Mouse (Mus musculus) spleen, adult 18-20 months (tissue): ENCODE measurements around the gene Coq8a.

ENCODE experiments used
- DNase-seq, 2 experiments: peaks; one replicate each; pipeline ENCODE4 v3.0.0; 2022; ENCODE audit warnings: mixed read lengths in 2 of 2

Gene Coq8a

DNA sequence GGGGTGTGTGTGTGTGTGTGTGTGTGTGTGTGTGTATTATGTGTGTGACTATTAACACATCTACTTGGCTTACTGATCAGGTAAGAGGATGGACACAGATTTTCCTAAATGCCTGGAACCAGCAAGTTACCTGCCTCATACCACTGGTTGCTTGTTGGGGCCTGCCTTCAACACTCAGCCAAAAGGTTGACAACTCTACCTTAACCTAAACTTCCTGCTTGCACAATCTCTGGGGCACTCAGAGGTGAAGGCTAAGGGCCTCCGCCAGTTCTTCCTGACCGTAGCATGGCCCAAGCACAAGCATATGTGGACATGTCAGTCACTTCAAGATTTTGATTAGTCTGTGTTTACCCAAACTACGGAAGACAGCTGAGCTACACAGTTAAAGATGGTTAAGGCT lies 1.4 kb downstream of the Coq8a start:
- DNase-seq = no peak

DNA sequence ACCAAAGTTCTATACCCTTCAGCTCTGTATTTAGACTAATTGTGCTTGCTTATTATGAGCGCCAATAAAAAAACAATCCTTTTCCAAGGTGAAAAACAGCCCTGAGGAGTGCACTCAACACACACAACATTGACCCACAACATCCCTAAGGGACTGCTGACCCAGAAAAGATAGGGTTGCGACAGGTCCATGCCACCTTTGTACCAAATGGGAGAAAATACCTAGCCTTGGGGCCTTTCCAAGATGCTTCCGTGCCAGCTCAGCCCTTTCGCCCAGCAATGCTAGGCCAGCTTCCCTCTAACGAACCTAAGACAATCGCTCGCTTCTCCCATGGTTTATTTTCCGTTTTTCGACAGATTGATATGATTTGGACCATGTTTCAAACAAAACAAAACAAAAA lies 2.9 kb downstream of the Coq8a start:
- DNase-seq = no peak

DNA sequence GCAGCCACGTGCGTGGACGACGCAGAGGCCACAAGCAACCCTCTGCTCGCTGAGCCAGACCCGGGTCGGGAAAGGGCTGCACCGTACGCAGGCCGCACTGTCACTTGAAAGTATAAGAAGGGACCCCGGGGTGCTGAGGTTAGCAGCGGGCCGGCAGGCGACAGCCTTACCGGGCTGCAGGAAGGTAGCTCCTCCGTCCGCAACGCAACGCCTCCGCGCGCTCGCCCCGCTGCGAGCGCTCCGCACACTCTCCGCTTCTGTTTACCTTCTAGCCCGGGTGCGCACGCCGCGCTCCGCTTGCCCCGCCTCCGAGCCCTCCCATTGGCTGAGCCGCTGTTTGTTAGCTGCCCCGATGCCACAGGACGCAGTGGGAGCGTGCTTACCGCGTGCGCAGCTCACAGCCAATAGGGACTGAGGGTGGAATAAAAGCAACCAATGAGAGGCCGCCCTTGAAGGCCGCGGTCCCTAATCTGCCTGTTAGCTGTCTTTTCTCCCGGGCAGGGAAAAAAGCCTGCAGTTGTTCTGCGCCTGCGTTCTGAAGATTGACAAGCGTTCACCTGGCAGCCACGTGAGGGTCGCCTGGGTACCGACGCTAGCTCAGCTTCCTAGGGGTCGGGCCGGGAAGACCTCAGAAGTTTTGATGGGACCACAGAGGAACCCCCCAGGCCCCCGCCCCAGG lies 3.6 kb downstream of the Coq8a start:
- peak; percentile 96 for DNase-seq

DNA sequence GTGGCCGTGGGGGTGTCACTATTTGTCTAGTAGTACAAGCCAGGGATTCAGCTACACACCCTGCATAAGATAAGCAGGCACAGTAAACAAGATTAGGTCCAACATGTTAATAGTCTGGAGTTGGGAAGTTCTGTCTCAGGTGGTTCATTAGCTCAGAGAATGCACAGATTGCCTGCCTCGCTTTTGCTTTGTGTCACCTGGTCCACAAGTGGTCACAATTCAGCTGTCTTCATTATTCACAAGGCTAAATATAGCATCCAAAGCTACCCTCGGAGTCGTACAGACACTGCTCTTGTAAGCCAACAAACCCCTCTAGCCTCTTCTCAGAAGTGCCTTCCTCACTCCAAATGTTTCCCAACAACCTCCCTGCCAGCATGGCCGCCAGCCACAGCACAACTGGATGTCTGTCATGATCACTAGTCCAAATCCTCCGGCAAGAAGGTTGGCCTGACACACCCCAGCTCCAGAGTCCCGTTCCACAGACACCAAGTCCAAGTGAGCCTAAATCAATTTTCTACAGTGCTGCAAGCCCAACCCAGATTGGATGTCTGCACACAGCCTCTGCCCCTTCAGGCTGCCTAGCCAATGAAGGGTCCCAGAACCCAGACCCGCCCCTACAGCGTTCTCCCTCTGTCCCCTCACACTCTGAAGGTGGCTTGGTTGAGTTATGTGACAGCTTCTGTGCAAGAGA lies 4.5 kb downstream of the Coq8a start:
- DNase-seq = peak in 1 of 2 experiments; percentile 31

DNA sequence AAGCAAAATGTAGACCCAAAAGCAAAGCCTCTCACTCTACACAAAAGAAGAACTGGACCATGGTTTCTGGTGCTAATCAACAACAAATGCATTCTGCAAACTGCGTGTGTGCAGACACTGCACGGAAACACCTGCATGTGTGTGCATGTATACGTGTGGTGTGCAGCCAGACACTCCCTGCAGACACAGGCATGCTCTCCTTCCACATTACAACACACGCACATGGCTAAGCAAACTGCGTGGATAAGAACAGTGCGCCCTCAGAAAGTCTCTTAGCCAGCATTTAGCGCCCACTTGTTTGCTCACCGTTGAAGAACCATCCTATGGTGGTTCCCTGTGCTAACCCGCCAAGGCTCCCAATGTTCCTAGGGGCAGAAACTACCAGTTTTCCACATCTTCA lies 5.4 kb downstream of the Coq8a start:
- DNase-seq = no peak

DNA sequence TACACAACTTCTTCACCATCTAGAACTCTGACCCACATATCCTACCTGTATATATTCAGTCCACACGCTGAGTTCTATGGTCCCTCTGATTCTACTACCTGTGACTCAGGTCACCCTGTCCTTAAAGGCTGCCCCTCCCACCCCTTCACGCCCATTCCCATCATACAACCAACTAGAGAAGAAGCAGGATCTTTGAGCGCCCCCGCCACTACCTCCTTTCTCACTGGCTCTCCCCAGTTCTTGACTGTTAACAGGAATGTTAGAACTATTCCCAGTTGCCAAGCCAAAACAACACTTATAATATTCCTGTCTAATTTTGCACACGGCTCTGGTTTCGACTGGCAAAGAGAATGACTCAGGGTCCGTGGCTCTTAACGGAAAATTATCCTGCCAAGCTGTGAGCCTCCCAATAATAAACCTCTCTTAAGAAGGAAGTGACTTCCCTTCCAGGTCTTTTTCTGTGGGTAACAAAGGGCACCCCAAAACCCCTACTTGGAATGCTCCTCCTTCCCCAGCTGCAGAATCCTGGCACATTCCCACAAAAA lies 5.9 kb downstream of the Coq8a start:
- DNase-seq = no peak

DNA sequence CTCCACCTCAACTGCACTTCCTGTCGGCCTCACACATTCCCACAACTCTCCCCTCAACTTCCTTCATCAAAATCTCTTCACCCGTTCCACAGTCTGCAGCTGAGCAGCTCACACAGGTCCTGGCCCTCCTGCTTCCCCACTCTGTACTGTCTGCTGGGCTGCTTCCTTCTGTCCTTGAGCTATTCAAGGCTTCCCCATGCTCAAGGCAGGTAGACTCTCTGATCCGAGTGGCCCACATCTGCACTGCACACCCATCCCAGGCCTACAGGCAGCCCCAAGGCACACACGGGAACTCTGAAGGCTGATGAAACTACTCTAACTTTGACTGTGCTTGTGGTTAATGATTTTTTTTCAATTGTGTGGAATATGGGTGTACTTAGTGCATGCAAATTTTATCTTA lies 6.5 kb downstream of the Coq8a start:
- no peak for DNase-seq

DNA sequence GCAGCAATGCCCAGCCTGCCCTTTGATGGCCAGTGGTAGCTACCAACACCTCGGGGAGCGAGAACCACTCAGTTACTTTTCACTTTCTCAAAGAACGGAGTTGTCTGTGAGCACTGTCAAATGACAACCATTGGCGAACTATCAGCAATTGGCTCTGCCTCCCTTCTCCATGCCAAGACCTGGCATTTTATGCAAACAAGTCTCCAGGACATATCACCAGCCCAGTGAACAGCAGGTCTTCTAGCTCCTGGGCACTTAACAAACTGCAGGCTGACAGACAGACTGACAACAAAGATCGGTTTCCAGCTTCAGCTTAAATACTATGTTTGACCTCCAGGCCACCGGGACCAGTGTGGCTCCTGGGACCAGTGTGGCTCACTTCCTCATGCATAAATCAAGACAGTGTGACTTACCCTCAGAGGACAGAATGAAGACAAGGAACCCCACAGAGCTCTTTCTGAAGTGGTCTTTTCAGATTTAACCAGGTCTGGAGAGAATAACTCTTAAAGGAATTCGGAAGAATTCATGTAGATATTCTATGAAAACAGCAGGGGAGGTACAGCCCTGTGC lies 7.7 kb downstream of the Coq8a start:
- no peak for DNase-seq

DNA sequence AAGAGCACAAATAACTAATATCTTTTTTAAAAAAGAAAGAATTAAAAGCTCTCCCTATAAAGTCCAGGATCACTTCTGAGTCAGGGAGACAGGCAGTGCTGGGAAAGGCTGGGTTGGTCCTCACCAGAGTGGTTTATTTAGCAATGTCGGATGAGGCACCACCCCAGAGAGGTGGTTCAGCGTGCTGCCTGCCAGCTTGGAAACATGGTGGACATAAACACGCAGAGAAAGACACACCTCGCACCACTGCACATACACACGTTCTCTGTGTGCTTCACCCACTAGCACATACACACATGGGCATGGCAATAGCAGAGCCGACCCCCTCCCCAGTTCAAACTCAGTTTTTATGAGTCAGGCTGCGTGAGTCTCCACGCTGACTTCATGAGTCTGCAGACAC lies 8.3 kb downstream of the Coq8a start:
- DNase-seq = no peak

DNA sequence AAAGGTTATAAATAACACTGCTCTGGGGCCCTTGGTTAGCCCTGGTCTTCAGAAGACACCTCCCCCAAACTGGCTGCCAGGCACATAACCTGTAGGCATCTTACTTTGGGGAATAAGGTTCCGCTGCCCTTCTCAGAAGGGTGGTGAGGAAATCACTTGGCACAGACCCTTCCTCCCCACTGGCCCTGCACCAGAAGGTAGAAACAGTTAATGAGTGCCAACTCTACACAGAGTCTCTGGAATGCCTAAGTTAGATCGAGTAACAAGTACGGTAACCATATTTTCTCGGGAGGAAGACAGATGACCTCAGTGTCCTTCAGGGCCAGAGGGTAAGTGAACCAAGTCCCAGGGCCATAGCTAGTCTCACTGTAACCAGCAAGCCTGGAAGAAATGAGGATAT lies 10.5 kb downstream of the Coq8a start:
- no peak for DNase-seq

DNA sequence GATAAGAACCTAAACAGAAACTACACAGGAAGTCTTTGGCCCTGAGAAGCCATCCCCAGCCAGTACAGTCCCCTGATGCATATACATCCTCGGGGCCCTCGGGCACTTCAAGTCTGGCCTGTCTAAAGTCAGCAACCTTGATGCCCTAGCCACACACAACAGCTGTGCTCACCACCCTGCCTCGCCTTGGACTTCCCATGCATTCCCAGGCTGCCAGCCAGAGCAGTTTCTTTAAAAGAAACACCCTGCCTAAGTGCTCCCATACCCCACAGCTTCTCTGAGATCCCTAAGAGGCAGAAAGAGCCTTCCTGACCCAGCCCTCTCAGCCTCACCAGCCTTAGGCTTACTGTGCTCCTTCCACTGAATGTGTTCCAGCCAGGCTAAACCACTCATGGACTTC lies 13.0 kb downstream of the Coq8a start:
- DNase-seq = no peak

DNA sequence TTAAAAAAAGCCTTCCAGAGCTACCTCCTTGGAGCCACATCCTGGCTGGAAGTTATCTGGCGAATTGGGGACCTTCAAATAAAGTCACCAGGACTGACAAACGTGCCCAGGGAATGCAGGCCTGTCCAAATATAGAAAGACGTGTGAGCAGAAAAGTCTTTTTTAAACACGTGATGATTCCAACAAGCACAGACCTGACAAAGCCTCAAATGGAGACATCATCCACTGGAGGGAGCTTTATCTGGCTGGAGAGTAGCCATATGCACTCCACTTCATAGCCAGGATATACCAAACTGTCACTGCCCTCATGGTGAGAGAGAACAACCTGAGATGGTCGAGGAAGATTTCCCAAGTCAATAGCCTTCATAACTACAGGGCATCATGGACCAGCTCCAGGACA lies 13.5 kb downstream of the Coq8a start:
- no peak for DNase-seq

DNA sequence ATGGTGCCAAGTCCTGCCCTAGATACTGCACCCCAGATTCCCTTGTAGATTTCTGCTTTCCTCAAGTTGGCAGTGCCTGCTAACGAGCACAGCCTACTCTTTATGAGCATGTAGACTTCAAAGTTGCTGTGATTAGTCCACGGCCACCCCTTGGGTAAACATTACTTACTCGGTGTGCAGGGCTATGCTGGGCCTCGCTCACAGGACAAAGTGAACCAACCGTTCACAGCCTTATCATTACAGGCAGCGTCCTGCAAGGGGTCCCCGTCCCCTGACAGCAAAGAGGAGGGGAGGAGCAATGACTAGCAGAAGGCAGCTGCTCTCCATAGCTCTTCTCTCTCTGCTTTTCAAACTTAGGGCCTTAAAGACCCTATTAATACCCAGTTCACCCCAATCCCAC lies 14.6 kb downstream of the Coq8a start:
- DNase-seq = no peak

DNA sequence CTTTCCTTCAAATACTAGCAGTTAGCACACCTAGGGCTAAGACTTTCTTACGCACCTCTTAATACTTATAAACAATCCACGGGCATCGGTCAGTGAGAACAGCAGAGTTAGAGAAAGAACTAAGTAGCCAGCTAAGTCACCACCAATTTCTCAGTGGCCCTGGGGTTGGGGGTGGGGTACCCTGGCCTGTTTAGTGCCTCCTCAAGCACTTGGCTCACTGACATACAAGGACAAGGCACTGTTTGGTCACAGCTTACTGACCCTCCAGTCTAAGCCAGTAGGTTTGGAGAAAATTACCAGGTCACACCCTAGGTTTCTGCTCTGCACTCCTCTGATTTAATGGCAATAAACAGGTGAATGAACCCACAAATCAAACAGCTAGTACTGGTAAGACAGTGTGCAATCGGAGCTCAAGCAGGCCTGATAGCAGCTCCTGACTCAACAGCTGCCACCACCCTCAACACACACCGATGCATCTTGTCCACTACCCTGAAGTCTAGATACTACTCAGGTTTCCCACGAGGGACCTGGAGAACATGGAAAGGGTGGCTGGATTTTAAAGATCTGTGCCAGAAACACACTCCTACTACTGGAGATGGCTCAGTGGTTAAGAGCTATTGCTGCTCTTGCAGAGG lies 15.8 kb downstream of the Coq8a start:
- no peak for DNase-seq

DNA sequence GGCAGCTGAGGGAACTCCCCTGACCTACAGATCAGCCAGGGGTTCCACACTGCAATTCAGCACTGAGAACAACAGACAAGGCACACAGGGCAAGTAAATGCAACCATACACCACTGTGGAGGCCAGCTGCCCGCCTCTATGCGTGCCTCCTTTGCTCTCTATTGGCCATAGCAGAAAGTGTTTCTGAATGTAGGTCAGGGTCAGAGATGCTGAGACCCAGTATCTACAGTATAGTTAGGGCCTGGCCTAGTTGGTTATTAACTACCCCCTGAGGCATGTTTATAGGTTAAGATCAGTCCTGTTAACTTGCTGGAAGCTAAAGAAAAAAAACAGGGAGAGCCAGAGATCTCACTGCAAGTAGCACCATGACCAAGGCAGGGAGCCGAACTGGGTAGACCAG lies 16.7 kb downstream of the Coq8a start:
- DNase-seq = no peak

DNA sequence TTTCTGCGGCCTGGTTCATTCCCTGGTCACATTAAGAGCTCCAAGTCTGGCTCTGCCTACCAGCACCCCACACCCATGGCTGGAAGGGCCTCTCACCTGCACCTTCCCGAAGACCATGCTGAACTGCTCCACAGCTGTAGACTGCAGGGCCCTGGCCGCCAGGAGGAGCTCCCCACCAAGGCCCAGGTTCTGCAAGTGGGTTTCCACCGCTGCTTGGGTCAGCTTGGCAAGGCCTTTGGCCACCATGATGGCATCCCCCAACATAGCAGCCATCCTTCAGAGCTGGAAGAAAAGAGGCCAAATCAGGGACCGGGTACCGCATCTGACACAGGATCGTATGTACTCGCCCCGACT lies 17.5 kb downstream of the Coq8a start:
- no peak for DNase-seq

DNA sequence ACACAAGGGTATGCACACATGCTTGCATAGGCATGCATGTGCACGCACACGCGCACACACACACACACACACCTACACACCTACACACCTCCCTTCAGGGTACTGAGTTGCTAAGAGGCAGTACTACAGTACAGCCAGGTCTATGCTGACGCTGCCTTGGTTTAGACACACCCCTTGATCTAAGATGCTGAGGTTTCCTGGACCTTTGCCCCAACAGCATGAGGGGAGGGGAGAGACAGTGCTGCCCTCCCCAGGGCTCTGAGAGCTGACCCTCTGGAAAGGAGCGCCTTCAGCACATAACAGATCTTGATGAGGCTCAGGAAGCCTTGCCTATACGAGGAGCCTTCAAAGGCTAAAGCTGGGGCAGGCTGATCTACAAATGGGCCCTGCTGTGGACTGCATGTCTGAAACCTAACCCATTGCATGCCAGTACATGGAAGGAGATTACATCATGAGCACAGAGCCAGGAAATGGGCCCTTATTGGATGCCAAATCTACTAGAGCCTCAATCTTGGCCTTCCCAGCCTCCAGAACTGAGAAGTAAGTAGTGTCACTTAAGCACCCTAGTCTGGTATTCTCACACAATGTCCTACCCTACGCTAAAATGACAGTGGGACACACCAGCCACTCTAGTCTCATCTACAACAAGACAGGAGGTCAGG lies 18.0 kb downstream of the Coq8a start:
- DNase-seq = no peak

DNA sequence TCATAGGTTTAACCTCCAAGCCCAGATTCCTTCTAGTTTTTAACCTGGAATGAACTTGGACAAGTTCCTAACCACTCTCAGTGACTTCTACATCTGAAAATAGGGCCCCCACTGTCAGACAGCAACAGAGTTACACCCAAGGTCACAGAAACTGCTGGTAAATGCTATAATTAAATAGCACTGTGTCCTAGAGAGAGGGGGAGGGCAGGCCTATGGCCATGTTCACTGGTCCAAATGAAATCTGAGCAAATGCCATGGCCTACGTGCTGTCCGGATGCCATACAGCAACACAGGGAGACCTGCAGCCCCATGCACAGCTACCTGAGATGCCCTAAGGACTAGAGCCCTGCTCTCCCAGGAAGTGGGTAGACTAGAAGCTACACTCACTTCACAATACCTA lies 19.6 kb downstream of the Coq8a start:
- DNase-seq = no peak

DNA sequence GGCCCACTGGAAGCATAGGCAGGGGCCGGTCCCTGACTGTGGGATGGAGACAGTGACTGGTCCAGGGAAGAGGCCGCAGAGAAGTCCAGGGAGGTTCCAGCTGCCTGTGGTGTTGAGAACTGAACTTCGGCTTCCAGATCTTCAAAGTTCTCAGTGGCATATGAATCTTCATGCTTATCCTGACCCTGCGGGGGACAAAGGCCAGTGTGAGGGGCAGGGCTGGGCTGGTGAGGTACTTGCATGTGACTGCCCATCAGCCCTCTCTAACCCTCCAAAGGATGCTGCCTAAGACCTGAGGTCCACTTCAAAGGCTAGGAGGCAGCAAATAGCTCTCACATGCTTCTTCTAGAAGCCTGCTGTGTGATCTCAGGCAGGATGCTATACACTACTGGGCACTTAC lies 20.3 kb downstream of the Coq8a start:
- DNase-seq = no peak

DNA sequence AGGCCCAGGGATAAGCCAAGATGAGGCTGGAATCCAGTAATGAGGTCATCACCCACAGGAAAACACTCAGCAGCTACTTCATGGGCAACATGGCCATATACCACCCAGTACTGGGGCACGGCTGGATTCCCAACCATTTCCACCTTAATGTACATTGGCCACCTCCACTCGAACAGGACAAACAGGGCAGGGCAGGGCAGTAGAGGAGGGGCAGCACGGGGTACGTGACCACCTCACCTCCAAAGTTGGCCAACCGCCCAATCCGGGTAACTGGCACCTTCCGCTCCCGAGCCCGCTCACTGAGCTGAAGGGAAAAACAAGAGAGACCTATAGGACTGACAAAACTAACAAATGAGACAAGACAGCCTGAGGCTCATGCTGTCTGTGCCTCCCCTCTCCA lies 21.1 kb downstream of the Coq8a start:
- DNase-seq = no peak

DNA sequence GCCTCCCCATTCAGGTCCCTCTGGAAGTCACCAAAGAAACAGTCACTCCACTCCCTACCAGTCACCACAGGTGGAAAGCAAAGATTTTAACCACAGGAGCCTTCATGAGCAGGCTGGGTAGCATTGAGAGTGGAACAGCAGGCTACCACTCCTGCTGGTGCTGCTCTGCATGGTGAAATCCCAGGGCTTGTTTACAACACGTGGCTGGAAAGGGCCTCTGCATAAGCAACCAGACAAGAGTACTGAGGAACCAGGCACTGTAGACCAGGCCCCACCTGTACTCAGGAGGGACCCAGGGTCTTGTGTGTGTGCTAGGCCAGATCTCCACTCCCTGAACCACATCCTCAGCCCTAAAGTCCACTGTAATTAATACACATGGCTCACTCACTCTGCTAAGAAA lies 22.6 kb downstream of the Coq8a start:
- DNase-seq = no peak

DNA sequence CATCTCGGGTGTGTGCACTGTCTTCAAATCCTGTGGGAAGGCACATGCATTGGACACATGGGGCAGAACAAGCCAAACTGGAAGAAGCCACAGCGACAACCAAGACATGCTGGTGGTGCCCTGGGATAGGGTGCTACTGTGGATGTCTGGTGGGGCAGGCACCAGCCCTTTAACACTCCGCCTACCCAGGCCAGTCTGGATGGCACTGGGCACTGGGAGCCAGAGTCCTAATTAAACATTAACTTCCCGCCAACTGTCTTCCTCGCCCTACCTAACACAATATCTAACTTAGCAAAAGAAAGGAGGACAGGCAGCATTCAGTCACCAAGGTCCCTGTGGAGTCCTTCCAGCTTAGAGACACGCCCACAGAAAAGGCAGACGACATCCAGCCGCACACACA lies 23.8 kb downstream of the Coq8a start:
- DNase-seq = no peak

DNA sequence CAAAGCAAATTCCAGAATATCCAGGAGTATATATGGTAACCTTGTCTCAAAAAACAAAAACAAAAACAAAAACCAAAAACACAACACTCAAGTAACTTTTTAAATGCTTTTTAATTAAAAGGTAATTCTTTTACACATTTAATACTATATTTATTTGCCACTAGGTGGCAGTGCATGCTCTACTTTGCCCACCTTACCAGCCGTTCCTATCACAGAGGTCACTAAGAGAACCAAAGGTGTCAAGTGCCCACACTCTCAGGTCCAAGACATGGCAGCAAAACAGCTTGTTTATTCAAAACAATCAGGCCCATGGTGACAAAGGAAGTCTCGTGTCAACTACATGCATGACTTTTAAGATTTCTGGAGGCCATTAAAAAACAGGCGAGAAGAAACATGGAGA lies 24.2 kb downstream of the Coq8a start:
- peak in 1 of 2 experiments; percentile 2 for DNase-seq
